Comparison of ENCODE assay signal across 26 mouse cellular contexts in the genomic region with DNA sequence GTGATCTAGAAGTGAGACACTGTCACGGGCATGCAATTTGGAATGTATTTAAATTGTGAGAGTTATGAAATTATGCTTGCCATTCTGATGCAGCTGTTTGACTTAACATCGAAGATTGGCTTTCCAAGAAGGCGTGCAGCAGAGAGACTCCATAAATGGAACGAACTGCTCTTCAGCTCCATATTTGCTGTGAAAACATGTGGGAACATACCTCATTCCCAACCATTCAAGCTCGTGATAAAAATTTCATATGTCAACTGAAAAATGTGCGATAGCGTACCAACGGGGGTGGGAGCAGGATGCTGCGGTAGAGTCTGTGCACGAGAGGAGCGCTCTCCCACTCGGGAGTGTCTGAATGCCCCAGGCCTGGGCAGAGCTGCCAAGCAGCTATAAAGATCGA.
DNase-seq lines count a peak whose midpoint lies in the region; ATAC-seq and TF ChIP-seq lines count a peak whose summit lies in the region.
"Had no signal": no experiment of that assay in that cellular context is flagged by ENCODE, and none has a peak within 500 bp of the region (broad histone marks: within the 10 kb centered on the region; RNA-seq: fewer than 3 reads in every experiment).

No protein-coding gene starts in this region.

- H3K9me3 ChIP-seq in forebrain, postnatal 0 days (ENCODE audit: low read length): no peaks in the 10 kb centered on the region
- no peaks in the 10 kb centered on the region for H3K9me3 ChIP-seq in forebrain, embryonic 15.5 days
- H3K9me3 ChIP-seq: embryonic facial prominence, embryonic 13.5 days; embryonic facial prominence, embryonic 15.5 days; forebrain, embryonic 10.5 days; forebrain, embryonic 12.5 days had no signal

- no peaks in the 10 kb centered on the region for H3K27me3 ChIP-seq in forebrain, postnatal 0 days (ENCODE audit: insufficient read depth, low read length)
- H3K27me3 ChIP-seq in forebrain, embryonic 15.5 days: no peaks in the 10 kb centered on the region
- H3K27me3 ChIP-seq: CH12.LX; embryonic facial prominence, embryonic 13.5 days; embryonic facial prominence, embryonic 15.5 days; forebrain, embryonic 12.5 days; Patski had no signal

- peak; percentile 43 for ATAC-seq in forebrain, postnatal 0 days
- no peak for ATAC-seq in forebrain, embryonic 15.5 days (replicated peaks)
- ATAC-seq: activated CD4-positive, CD25-positive, alpha-beta regulatory T cell, adult 4 months; CD4-positive, CD25-positive, alpha-beta regulatory T cell, adult 4 months; forebrain, embryonic 14.5 days; Patski had no signal

- H3K36me3 ChIP-seq in forebrain, postnatal 0 days (ENCODE audit: insufficient read depth): peaks cover 5% of the 10 kb centered on the region; the same call in 1 of the 2 replicates
- peaks cover 4% of the 10 kb centered on the region; the same call in 1 of the 2 replicates for H3K36me3 ChIP-seq in forebrain, embryonic 15.5 days
- H3K36me3 ChIP-seq: embryonic facial prominence, embryonic 13.5 days; embryonic facial prominence, embryonic 15.5 days; forebrain, embryonic 10.5 days; forebrain, embryonic 12.5 days; G1E had no signal

- WGBS in forebrain, postnatal 0 days: 78% methylated on average over 13 of the region's 13 CpGs
- WGBS in forebrain, embryonic 15.5 days: 83% methylated on average over 13 of the region's 13 CpGs

- no peak overlapping the region for H3K4me2 ChIP-seq in forebrain, postnatal 0 days (ENCODE audit: low read depth)
- H3K4me2 ChIP-seq in forebrain, embryonic 15.5 days (replicated peaks): no peak overlapping the region
- H3K4me2 ChIP-seq: embryonic facial prominence, embryonic 13.5 days; embryonic facial prominence, embryonic 15.5 days; forebrain, embryonic 12.5 days had no signal

- TF ChIP-seq CTCF in forebrain, postnatal 0 days (IDR thresholded peaks at IDR 0.05; ENCODE audit: low read depth): no peak

- H3K4me1 ChIP-seq in forebrain, postnatal 0 days (ENCODE audit: insufficient read depth): 0 out of 2 replicates have a peak, but pooled peaks cover 5% of the 10 kb centered on the region
- peaks cover 15% of the 10 kb centered on the region for H3K4me1 ChIP-seq in forebrain, embryonic 15.5 days
- H3K4me1 ChIP-seq: forebrain, embryonic 10.5 days had no signal

- no peak overlapping the region for H3K27ac ChIP-seq in forebrain, postnatal 0 days (ENCODE audit: low read depth, low read length)
- H3K27ac ChIP-seq in forebrain, embryonic 15.5 days (replicated peaks): no peak overlapping the region
- H3K27ac ChIP-seq: embryonic facial prominence, embryonic 13.5 days; embryonic facial prominence, embryonic 15.5 days; forebrain, embryonic 10.5 days; forebrain, embryonic 12.5 days had no signal

- no peak for DNase-seq in forebrain, postnatal 0 days
- peak; percentile 25 to 60 for DNase-seq in frontal cortex, postnatal 36 days (ENCODE audit: low spot score in 2 of 2)
- DNase-seq in frontal cortex, postnatal 14 days (ENCODE audit: low spot score in 2 of 2): no peak
- peak; percentile 39 for DNase-seq in right cerebral cortex, adult 18-20 months
- no peak for DNase-seq in right cerebral cortex, postnatal 10 days (ENCODE audit: low spot score in 2 of 2)
- no peak for DNase-seq in embryo, embryonic 9.5 days (ENCODE audit: extremely low spot score)
- DNase-seq: adrenal gland, adult 8-10 months; adrenal gland, postnatal 14 days; B cell, adult 2 months; cerebellum, adult 11-12 months; cerebellum, adult 2 months; cerebellum, adult 9-10 months; cerebellum, postnatal 10 days; cerebellum, postnatal 25 days had no signal

- H3K4me3 ChIP-seq in forebrain, postnatal 0 days (ENCODE audit: low read depth, low read length): no peak overlapping the region
- H3K4me3 ChIP-seq in forebrain, embryonic 15.5 days: no peak overlapping the region
- H3K4me3 ChIP-seq: embryonic facial prominence, embryonic 13.5 days; embryonic facial prominence, embryonic 15.5 days; erythroblast, embryonic 14.5 days; forebrain, embryonic 10.5 days; forebrain, embryonic 12.5 days had no signal

- H3K9ac ChIP-seq in forebrain, postnatal 0 days: no peak overlapping the region
- no peak overlapping the region for H3K9ac ChIP-seq in forebrain, embryonic 15.5 days (replicated peaks)
- H3K9ac ChIP-seq: embryonic facial prominence, embryonic 13.5 days; embryonic facial prominence, embryonic 15.5 days; forebrain, embryonic 12.5 days had no signal

Comparison
In these comparisons a context has a peak if more than half of its experiments do, and no peak if none do; other contexts are left out.
1. DNase-seq: peak in frontal cortex, postnatal 36 days (2 of 2) and right cerebral cortex, adult 18-20 months (single experiment); none in forebrain, postnatal 0 days (single experiment), frontal cortex, postnatal 14 days (0 of 2), right cerebral cortex, postnatal 10 days (0 of 2) and embryo, embryonic 9.5 days (single experiment).